Mouse (Mus musculus): ENCODE measurements around the gene E2f1. TPM values are rescaled to one million over a fixed set of nuclear protein-coding genes. Genes with fewer than 3 reads are reported as not detected.

E2f1 gene
- total and polyA plus RNA-seq, 3 experiments: 5.1 to 19.6 (median 5.3) TPM

DNA sequence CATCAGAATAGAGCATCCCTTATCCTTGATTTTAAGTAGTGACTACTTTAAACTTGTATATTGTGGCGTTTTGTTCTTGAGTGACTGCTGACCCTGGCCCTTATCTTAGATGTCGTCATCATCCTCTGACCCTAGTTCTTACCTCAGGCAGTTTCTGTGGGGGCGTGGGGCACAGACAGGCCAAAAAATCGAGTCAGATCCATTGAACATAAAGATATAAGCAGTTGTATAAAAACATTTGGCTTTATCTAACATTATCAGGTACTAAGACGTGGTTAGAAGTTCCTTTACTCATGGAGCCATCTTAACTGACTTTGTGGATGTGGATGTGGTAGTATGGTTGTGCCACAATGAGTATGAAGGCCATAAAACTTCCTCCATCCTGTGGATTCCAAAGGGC lies 47.4 kb downstream of the E2f1 start:
- H3K4me2 ChIP-seq (ENCODE audit: insufficient read depth, low read depth, poor library complexity, severe bottlenecking): no peak overlapping the region
- no peaks in the 10 kb centered on the region for H3K4me1 ChIP-seq (ENCODE audit: control insufficient read depth in 1 of 2, insufficient read depth in 2 of 2)
- no peak for DNase-seq (ENCODE audit: extremely low read depth)
- no peak overlapping the region for H3K27ac ChIP-seq (ENCODE audit: insufficient read depth, low read depth)
- no peaks in the 10 kb centered on the region for H3K9me3 ChIP-seq (replicated peaks; ENCODE audit: low read length)
- H3K79me2 ChIP-seq (replicated peaks; ENCODE audit: control insufficient read depth, extremely low read depth, insufficient read depth, poor library complexity, severe bottlenecking): no peaks in the 10 kb centered on the region
- TF ChIP-seq ZMIZ1 (IDR thresholded peaks at IDR 0.05; ENCODE audit: low read depth, low read length) (no peak), MXI1 (IDR thresholded peaks at IDR 0.05; ENCODE audit: low read depth, low read length) (no peak), JUND (conservative IDR thresholded peaks at IDR 0.05; ENCODE audit: low read depth, low read length) (no peak), HCFC1 (IDR thresholded peaks at IDR 0.05; ENCODE audit: low read depth, low read length) (no peak), RCOR1 (conservative IDR thresholded peaks at IDR 0.05; ENCODE audit: low read depth, low read length) (no peak), ZNF384 (IDR thresholded peaks at IDR 0.05; ENCODE audit: low read depth, low read length) (no peak), RAD21 (IDR thresholded peaks at IDR 0.05; ENCODE audit: low read depth, low read length) (no peak), EP300 (IDR thresholded peaks at IDR 0.05; ENCODE audit: low read length) (no peak), E2F4 (IDR thresholded peaks at IDR 0.05; ENCODE audit: insufficient replicate concordance, low read depth, low read length) (no peak), ETS1 (conservative IDR thresholded peaks at IDR 0.05; ENCODE audit: low read depth, low read length) (no peak)
- no peak overlapping the region for H3K4me3 ChIP-seq (replicated peaks in 1 of 3; ENCODE audit: low read depth in 2 of 3, low read length in 2 of 3, poor library complexity in 1 of 3)
- no peak overlapping the region for H3K9ac ChIP-seq (ENCODE audit: insufficient read depth, low read depth)
- H3K27me3 ChIP-seq (replicated peaks): no peaks in the 10 kb centered on the region
- dilution Hi-C loops (cut with MboI; ENCODE audit: extremely low pct_ligation_motif_present, extremely low pct_unique_long_range_greater_than_20kb, low sequenced_read_pairs): no loop called here
- peaks cover 29 to 69% of the 10 kb centered on the region in 2 experiments for H3K36me3 ChIP-seq (replicated peaks in 1 of 2; ENCODE audit: control insufficient read depth in 1 of 2, insufficient read depth in 1 of 2, low read length in 1 of 2)
- in situ Hi-C loops (cut with MboI; ENCODE audit: low pct_ligation_motif_present, low pct_unique_long_range_greater_than_20kb, low sequenced_read_pairs): no loop called here

DNA sequence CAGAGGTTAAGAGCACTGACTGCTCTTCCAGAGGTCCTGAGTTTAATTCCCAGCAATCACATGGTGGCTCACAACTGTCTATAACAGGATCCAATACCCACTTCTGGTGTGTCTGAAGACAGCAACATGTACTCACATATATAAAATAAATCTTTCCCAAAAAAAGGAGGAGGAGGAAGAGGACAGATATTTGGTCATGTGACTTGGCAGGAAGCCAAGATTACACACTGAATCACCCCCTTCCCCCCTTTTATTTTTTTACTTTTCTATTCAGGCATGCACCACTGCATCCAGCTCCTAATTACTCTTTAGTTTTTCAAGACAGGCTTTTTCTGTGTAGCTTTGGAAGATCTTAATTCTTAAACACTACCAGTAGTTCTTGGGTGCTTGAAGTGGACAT lies 48.2 kb downstream of the E2f1 start:
- H3K9me3 ChIP-seq (replicated peaks; ENCODE audit: low read length): no peaks in the 10 kb centered on the region
- no peak overlapping the region for H3K4me2 ChIP-seq (ENCODE audit: insufficient read depth, low read depth, poor library complexity, severe bottlenecking)
- H3K79me2 ChIP-seq (replicated peaks; ENCODE audit: control insufficient read depth, extremely low read depth, insufficient read depth, poor library complexity, severe bottlenecking): no peaks in the 10 kb centered on the region
- H3K4me1 ChIP-seq (ENCODE audit: control insufficient read depth in 1 of 2, insufficient read depth in 2 of 2): no peaks in the 10 kb centered on the region
- in situ Hi-C loops (cut with MboI; ENCODE audit: low pct_ligation_motif_present, low pct_unique_long_range_greater_than_20kb, low sequenced_read_pairs): no loop called here
- H3K9ac ChIP-seq (ENCODE audit: insufficient read depth, low read depth): no peak overlapping the region
- dilution Hi-C loops (cut with MboI; ENCODE audit: extremely low pct_ligation_motif_present, extremely low pct_unique_long_range_greater_than_20kb, low sequenced_read_pairs): no loop called here
- H3K4me3 ChIP-seq (replicated peaks in 1 of 3; ENCODE audit: low read depth in 2 of 3, low read length in 2 of 3, poor library complexity in 1 of 3): no peak overlapping the region
- DNase-seq (ENCODE audit: extremely low read depth): no peak
- no peak overlapping the region for H3K27ac ChIP-seq (ENCODE audit: insufficient read depth, low read depth)
- peaks cover 29 to 73% of the 10 kb centered on the region in 2 experiments for H3K36me3 ChIP-seq (replicated peaks in 1 of 2; ENCODE audit: control insufficient read depth in 1 of 2, insufficient read depth in 1 of 2, low read length in 1 of 2)
- H3K27me3 ChIP-seq (replicated peaks): no peaks in the 10 kb centered on the region
- TF ChIP-seq JUN (IDR thresholded peaks at IDR 0.05; ENCODE audit: insufficient read depth, low read depth, low read length) (no peak), CHD1 (IDR thresholded peaks at IDR 0.05; ENCODE audit: low read depth, low read length) (no peak), TCF12 (IDR thresholded peaks at IDR 0.05; ENCODE audit: low read depth, low read length) (no peak), MXI1 (IDR thresholded peaks at IDR 0.05; ENCODE audit: low read depth, low read length) (no peak), MAFK (IDR thresholded peaks at IDR 0.05; ENCODE audit: insufficient replicate concordance, low read length) (no peak), ELF1 (IDR thresholded peaks at IDR 0.05; ENCODE audit: low read depth, low read length) (no peak), GABPA (IDR thresholded peaks at IDR 0.05; ENCODE audit: insufficient replicate concordance, low read depth, low read length) (no peak), USF2 (conservative IDR thresholded peaks at IDR 0.05; ENCODE audit: low read depth, low read length) (no peak), NELFE (IDR thresholded peaks at IDR 0.05; ENCODE audit: low read depth, low read length) (no peak), MAZ (IDR thresholded peaks at IDR 0.05; ENCODE audit: low read depth, low read length) (no peak)

Measured in CH12.LX (cell line).